Mouse (Mus musculus) lung, adult 18-20 months (tissue): ENCODE measurements around the gene Coa6.

Source experiments
- DNase-seq, 2 experiments: peaks; one replicate each; pipeline ENCODE4 v3.0.0; 2022; ENCODE audit warnings: mixed read lengths in 2 of 2

Gene Coa6

GRCm38 (mm10) chr8:126473802-126474298, 51.5 kb downstream of the Coa6 start:
- no peak for DNase-seq

GRCm38 (mm10) chr8:126474299-126475187, 52.2 kb downstream of the Coa6 start, which contains the start of gene Tarbp1:
Gene Tarbp1, minus strand, starts transcription at chr8:126475065.
- DNase-seq = peak; percentile 90 to 92
